Mouse (Mus musculus) heart, adult 8-10 months (tissue): ENCODE measurements around the gene Lrig3. TPM values are rescaled to one million over a fixed set of nuclear protein-coding genes. Genes with fewer than 3 reads are reported as not detected.

Experiments used
- DNase-seq: peaks from one replicate; pipeline ENCODE4 v3.0.0; 2022; ENCODE audit warnings: low spot score
- microRNA-seq: library from miRNA; unstranded; fragments of <30 nt; microRNA quantifications from one replicate; pipeline ENCODE4 v1.2.0, GENCODE M21; 2022
- total RNA-seq, 4 experiments: library from RNA; stranded (reverse); gene quantifications; 2 replicates each; pipeline ENCODE4 v1.2.4; 2022

Gene Lrig3
- total RNA-seq, 4 experiments from 2014 or later, result 0.98 to 2.2 (median 1.6) TPM

- no peak for DNase-seq
These were observed 36.2 kb downstream of the Lrig3 start for GRCm38 (mm10) chr10:126002081-126002755.

GRCm38 (mm10) chr10:126002818-126003506 is 37.0 kb downstream of the Lrig3 start:
- no peak for DNase-seq

- no peak for DNase-seq
These were observed 37.9 kb downstream of the Lrig3 start for GRCm38 (mm10) chr10:126003857-126004256.

GRCm38 (mm10) chr10:126013667-126014066 is 47.7 kb downstream of the Lrig3 start:
- no peak for DNase-seq

- no peak for DNase-seq
These were observed 48.7 kb downstream of the Lrig3 start for GRCm38 (mm10) chr10:126014673-126015072.

- DNase-seq, result no peak
These were observed 49.7 kb downstream of the Lrig3 start for GRCm38 (mm10) chr10:126015644-126016043.

GRCm38 (mm10) chr10:126019350-126019991 is 53.5 kb downstream of the Lrig3 start:
- no peak for DNase-seq

- DNase-seq, result no peak
These were observed 62.8 kb downstream of the Lrig3 start for GRCm38 (mm10) chr10:126028574-126029440.

- no peak for DNase-seq
These were observed 63.6 kb downstream of the Lrig3 start for GRCm38 (mm10) chr10:126029441-126030114.

GRCm38 (mm10) chr10:126056881-126057280 is 90.9 kb downstream of the Lrig3 start:
- DNase-seq, result no peak

- DNase-seq, result no peak
These were observed 96.8 kb downstream of the Lrig3 start for GRCm38 (mm10) chr10:126062812-126063211.

Small RNAs within 50 kb of the gene (microRNA-seq; reads per million reads assigned to microRNA genes)
- gene Gm22183, result not detected
